Mouse (Mus musculus): ENCODE measurements around the gene Lypd3.

The Lypd3 gene

DNA sequence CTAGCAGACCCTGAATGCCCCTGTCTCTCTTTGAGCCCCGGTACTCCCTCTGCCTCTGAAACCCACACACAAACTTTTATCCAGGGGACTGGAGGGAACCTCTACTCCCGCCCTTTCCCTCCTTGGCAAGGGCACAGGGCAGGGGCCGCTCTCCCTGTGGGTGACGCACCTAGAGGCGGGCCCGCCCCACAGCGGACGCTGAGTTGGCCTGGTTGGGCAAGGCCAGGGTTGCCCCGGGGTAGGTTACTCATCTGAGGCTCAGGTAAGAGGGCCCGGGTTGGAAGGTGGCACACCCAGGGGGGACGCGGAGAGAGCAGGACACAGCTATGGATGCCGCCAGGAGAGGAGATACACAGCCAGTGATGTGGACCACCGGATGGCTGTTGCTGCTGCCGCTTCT lies at the start of gene Lypd3:
TSS of gene Lypd3 (plus strand) at position 287 of the 400 bp plus-strand sequence.
- DNase-seq = no peak

DNA sequence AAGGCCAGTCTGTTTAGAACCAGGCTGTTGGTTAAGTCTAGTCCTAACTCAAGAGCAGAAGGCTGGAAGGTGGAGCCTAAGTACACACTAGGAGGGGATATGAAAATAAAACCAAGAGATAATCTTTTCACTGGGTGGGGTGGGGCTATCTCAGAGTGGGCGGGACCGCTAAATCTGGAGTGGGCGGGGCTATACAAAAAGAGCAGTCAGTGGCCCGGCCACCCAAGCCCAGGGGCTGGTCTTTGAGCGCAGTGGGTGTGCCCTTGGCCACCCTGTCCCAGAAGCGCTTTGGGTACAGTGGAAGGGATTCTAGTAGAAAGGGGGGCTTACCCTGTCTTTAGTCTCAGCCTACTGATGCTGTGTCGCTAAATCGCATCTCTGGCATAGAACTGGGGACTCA lies 49.5 kb upstream of the Lypd3 start:
- DNase-seq = no peak

DNA sequence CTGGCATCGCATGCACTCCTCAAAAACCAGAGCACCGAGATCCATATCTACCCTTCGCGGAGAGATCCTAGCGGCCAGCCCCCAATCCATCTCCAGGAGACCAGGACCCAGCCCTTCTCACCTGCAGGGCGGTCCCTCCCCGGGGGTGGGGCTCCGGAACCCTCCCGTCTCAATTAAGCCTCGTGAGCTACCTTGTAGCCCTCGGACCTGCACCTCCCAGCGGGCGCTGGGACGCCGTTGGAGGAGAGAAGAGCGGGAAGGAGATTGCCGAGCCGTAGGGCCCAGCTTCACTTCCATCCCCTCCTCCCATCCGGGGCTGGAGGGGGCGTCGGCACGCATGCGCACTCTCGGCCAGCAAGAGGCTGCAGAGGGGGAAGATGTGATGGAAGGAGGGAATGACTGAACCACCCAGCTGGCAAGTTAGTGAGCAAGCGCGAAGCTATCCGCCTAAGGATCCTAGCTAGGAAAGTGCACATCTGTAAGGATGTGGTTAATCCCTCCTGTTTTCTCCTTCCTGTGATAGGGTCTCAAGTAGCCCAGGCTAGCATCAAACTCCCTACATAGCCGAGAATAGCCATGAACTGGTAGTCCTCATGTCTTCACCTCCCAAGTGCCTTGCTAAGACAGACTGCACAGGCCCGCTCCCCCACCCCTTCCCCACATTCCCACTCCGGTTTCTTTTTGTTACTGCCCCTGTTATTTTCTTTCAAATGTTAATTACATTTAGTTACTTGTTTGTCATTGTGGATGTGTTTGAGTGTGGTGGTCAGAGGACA lies 48.8 kb upstream of the Lypd3 start, which contains the start of the genes Ethe1 and Zfp575:
TSS of gene Ethe1 (plus strand) at position 214 of the 776 bp plus-strand sequence.
TSS of gene Zfp575 (minus strand) at position 312 of the 776 bp plus-strand sequence.
- no peak for DNase-seq

DNA sequence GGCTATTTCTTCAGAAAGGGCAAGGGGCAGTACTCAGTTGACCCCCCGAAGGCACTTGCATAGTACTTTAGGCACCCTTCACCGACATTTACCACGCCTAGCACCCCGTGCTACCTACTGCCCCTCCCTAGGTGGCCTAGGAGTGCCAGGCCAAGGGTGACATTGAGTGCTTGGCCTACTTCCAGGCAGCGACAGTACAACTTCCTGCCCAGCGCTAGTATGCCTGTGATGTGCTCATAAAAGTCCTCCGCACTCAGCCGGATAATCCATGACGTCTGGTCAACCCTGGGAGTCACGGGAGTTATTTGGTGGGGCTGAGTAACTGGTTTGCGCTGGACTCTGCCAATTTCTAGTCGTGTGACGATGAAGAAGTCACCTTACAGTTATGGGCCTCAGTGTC lies 48.0 kb upstream of the Lypd3 start:
- no peak for DNase-seq

DNA sequence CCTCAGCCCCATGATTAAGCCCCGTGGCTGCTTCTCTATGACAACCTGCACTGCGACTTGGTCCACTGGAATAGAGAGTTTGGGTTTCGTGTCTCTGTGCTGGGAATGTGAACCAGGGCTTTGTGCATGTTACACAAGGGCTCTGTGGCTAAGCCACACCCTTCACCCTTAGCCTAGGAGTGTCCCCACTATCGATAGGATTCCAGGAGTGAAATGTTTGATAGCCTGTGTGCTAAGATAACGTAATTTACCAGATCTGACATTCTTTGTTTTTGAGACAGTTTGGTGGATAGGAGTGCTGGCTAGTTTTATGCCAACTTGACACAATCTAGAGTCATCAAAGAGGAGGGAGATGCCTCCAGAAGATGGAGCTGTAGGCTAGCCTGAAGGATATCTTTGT lies 44.6 kb upstream of the Lypd3 start:
- no peak for DNase-seq

DNA sequence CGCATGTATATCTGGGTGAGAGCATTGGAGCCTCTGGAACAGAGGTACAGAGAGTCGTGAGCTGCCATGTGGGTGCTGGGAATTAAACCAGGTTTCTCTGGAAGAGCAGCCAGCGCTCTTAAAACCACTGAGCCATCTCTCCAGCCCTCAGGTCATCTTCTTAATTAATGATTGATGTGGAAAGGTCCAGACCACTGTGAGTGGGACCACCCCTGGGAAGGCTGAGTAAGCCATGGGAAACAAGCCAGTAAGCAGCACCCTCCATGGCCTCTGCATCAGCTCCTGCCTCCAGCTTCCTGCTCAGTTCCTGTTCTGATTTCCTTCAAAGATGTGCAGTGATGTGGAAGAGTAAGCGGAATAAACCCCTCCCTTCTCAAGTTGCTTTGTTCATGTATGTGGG lies 44.2 kb upstream of the Lypd3 start:
- no peak for DNase-seq

DNA sequence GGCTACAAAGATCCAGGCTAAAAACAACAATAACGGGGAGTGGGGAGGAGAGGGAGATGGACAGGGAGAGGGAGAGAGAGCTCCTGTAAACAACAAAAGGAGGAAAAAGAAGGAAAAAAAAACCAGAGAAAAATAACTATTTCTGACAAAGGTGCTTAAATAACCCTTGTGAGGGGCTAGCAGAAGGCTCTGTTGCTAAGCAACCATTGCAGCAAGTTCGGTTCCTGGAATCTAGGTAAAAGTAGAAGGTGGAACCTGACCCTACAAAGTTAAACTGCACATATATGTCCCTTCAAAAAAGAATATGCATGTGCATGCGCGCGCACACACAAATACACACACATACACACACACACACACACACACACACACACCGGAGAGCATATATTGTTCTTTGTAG lies 43.6 kb upstream of the Lypd3 start:
- no peak for DNase-seq

DNA sequence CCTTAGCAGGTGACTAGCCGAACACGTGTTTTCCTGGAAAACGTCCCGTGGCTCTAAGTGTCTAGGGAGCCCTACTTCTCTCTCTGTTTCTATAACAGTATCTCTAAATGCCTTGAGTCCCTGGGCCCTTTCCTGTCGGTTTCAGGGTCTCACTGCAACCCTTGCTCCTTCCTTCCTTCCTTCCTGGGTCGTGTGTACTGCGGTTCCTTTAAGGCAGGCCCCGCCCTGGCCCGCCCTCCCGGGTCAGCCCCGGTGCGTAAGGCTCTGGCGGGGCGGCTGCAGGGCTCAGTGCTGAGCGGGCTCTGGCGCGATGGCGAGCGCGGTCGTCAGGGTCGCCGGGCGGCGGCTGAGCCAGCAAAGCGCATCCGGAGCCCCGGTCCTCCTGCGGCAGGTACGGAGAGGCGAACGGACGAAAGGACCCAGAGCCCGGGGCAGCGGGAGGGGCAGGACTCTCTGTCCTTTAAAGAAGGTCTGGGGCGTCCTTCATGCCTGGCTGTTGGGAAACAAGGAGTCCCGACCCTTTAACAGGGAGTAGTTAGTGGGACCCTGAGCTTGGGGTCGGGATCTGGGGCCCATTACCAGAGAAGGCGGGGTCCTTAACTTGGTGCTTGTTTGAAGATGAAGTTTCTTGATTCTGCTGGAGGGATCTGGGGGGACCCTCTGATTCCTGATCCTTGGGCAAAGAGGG lies 42.6 kb upstream of the Lypd3 start:
- peak; percentile 71 to 78 for DNase-seq

DNA sequence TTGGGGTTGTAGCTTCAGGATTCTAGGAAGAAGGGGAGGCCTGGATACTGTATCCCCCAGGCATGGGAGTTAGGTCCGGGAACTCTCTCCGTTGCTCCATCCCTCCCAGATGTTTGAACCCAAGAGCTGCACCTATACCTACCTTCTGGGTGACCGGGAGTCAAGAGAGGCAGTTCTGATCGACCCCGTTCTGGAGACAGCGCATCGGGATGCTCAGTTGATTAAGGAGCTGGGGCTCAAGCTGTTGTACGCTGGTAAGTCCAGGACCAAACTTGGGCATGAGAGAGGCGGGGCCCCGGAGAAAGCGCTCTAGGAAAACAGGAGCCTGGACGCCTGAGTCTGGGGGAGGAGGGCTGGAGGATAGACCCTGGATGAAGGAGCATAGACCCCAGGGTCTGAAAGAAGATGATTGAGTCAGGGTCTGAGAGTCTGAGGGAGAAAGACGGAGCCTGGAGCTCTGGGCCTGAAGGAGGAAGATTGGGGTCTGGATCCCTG lies 42.0 kb upstream of the Lypd3 start:
- no peak for DNase-seq

DNA sequence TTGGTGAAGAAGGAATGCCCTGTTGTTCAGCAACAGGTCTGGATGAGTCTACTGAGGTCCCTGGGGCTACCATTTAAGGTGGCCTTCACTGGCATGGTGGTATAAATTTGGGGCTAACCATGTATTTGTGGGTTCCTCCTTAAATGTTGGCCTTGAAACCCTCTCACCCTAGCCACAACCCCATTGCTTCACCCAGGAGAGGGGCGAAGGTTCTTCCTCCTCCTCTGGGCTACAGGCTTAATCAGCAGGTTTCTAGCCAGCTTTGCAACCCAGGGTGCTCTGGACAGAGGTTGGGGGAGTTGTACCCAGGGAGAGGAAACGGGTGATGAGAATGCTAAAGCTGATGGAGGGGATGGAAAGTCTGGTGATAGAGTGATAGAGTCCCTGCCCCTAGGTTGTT lies 40.9 kb upstream of the Lypd3 start:
- DNase-seq = no peak

DNA sequence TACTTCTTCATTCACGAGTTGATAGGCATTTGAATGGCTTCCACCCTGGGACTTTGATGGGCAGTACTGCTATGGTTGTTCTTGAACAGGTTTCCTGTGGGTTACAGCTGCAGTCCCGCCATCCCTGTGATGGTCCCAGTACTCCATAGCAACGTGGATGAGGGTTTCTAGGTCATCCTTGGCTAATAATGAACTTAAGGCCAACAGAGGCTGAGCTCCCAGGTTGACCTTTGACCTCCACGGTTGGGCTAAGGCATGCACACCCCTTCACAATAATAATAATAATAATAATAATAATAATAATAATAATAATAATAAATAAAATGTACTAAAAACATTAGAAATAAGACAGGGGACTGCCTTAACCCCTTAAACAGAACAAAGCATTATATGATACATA lies 38.2 kb upstream of the Lypd3 start:
- no peak for DNase-seq

DNA sequence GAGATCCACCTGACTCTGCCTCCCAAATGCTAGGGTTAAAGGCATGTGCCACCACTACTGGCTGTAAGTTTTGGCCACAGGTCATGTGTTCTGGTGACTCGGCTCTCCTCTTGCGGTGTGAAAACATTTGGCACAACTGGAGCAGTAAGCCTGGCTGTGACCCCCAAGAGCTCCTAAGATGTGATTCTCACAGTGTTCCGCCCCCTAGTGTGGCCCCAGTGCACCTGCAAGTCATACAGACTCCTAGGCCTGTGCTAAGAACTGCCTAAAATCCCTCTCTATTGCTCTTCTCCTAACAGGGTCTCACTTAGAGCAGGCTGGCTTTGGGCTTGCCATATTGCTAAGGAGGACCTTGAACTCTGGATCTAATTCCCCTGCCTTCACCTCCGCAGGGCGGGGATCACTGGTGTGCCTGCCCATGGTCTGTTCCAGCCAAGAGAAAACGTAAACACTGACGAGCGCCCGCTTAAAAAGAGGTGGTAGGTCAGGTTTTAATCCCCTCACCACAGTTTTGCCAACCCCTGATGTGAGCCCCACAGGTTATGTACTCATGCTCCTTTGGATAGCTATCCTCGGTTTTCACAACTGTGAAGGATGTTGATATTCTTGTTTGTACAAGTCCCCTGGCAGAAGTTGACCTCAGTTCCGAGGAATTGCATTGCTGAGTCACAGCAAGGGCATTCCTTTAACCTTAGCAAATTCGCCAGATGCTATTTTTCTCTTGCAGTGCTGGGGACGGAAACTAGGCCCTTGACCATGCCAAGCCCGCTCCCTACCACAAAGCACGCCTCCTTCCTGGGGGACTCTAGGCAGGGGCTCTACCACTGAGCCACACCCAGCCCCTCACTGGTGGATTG lies 36.9 kb upstream of the Lypd3 start:
- no peak for DNase-seq

DNA sequence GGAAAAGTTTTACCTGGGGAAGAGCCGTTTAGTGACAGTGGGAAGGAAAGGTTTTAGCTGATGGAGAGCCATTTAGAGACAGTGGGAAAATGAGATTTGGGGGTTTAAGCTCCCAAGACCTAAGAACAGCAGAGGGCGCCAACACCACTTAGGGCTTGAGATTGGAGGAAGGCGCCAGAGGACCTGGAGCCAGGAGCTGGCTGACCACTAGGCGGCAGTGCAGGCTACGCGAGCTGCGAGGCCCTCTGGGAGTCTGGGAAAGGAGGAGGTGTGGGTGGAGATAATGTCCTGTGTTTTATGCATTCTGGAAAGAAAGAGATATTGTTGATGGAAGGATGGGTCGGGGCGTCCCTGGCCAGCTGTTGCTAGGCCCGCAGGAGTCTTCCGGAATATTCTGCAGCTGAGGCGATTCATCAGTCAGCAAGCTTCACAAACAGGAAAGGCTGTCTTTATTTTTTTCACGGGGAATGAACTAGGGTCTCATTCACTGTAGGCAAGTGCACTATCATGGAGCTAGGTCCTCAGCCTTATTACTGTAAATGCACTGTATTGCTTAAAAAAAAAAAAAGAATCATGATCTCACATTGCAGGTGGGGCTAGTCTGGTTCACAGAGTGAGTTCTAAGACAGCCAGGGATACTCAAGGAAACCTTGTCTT lies 35.3 kb upstream of the Lypd3 start:
- DNase-seq = peak; percentile 83 to 94

DNA sequence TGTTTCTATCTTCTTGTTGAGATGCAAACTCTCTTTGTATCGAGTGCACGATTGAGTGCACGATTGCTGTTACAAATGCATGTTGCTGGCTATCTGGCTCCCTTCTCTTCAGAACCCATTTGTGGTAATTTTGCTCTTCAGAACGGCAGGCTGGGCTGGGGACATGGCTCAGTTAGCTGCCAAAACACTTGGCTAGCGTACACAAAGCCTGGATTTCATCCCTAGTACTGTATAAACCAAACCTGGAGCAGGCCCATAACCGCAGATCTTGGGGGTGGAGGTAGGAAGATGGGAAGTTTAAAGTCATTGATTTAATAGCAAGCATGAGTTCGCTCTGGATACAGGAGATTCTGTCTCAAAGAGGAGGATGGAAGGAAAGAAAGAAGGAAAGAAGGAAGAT lies 30.8 kb upstream of the Lypd3 start:
- DNase-seq = no peak

DNA sequence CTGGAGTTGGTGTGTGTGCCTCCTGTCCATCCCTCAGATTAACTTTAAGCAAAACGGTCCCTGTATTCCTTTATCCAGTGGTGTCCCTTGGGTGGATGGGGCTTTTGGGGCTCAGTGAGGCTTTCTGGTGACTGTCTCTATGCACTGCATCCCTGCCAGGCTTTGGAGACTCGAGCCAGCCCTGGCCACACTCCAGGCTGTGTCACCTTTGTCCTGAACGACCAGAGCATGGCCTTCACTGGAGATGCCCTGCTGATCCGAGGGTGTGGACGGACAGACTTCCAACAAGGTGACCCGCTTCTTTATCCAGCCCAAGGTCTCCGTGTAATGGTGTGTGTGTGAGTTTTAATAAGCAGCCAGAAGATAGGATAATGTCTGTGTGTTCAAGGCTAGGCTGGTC lies 30.3 kb upstream of the Lypd3 start:
- no peak for DNase-seq

DNA sequence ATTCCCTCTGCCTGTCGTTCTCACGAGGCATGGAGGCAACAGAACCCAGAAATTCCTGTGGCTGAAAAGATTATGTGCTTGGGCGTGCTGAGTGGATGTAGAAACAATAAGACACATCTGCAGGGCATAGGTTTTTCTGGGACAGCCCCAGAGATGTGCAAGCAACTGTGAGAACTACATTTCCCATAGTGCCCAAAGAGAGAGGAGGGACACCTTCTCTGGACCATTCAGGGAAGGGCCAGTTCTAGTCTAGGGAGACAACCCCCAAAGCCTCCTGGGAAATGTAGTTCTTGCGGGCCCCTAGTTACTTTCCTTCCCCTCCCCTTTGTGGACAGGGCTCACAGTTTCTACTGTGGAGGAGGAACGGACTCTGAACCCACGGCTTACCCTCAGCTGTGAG lies 28.3 kb upstream of the Lypd3 start:
- peak; percentile 59 to 63 for DNase-seq

DNA sequence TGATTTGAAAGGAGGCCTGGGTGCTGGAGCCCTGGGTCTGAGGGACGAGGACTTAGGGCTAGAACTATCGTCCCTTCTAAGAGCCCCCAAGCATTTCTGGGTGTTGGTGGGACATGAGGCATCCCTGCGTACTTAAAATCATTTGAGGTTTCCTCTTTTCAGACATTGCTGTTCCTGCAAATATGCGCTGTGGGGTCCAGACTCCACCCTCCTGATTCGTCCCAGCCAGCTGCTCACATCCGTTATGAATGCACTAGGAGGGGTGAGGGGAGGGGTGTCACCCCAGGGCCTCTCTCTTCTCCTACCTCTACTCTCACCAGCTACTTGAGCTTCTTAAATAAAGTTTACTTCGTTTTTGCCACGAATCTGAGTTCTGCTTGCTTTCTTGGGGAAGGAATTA lies 27.8 kb upstream of the Lypd3 start:
- DNase-seq = no peak

DNA sequence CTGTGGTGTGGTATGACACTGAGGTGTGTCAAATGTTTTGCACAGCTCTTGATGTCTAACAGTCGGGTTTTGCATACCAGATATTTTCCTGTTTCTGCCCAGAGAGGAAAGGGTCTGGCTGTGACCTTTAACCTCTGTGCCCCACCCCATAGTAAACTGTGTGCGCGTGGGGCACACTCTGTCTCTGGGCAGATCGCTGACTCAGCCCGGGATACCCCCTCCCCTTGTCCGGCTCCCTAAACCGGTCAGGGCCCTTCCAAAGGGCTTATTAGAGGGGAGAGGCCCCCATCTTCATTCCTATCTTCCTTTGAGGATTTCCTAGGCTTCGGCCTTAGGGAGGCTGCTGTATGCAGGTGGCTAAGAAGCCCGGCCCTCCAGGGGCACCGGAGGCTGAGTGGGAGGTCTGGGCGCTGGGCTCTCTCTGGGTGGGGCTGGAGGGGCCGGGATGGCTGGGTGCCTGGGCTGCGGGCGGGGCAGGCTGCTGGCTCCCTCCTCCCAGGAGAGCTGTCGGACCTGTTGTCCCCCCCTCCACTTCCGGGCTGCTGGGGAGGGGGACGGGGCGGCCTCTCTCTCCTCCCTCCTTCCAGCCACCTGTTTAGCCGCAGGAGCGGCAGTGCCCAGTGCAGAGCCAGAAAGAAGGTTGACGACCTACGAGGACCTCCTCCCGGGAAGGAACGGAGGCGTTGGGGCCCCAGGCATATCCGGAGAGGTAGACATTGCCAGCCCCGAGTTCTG lies 26.0 kb upstream of the Lypd3 start, which contains the start of gene Phldb3:
TSS of gene Phldb3 (plus strand) at position 620 of the 735 bp plus-strand sequence.
- DNase-seq = peak; percentile 64 to 68

DNA sequence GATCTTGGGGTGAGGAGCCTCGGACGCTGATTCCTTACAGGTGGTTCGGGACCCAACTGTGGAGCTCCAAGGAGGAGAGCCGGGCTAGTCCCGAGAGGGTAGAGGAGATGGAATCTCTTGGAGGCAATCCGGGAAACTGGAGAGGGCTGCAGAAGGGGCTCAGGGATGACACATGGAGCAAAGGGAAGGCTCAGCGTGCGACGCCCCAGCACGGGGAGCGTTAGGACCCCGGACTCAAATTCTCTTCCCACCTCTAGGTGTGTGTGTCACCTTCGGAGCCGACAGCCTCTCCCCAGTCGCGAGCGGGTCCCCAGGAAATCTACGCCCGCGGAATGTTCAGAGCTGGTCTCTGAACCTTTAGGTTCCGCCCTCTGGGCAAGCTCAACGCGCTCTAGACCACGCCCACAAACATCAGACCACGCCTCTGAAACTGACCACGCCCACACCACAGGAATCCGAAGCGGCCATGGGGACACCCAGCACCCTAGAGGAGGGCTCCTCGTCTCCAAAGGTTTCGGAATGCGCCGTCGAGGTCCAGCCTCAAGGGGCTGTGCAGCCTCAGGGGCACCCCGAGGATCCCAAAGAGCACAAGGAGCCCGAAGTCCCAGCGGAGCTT lies 25.4 kb upstream of the Lypd3 start:
- DNase-seq = peak; percentile 95 to 99

DNA sequence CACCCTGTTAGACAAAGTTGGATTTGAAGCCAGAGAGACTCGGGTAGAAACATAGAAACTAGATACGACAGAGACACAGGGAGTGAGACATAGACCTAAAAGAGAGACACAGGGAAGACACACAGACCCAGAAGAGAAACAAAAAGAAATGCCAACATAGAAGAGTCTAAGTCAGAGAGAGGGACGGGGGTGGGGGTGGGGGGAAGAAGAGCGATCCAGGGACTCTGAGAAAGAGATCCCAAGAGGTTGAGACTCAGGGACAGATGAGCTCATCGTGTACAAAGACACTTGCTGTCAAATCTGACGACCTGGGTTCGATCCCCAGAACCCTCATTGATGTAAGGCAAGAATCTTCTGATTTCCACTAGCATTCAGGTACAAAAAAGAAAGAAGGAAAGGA lies 24.6 kb upstream of the Lypd3 start:
- no peak for DNase-seq

DNA sequence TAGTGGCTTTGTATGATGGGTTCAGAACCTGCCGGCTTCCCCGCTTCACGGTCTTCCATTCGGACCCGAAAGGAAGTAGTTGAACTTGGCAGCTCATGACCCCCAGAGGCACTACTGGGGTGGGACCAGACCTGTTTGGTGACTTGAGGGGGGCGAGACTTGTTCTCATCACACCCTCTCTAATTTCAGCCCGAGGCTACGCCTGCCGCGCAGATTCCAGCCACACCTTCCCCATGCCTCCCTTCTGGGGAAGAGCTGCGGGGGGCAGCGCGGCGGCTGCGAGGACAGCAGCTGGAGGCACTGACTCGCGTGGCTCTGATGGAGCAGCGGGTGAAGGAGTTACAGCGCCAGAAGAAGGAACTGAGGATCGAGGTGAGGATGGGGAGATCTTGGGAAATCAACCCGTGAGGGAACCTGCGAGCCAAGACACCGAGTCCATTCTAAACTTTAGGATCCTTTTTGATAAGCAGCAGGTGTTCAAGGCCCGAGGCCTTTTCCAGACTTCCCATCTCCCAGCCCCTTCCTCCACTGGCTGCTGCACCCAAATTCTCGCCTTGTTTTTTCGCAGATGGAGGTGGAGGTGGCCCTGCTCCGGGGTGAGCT lies 23.9 kb upstream of the Lypd3 start:
- no peak for DNase-seq

Data from spleen, adult 18-20 months (tissue).